Mouse (Mus musculus) heart, embryonic 14.5 days (tissue): ENCODE measurements around the gene Dmd. TPM values are rescaled to one million over a fixed set of nuclear protein-coding genes. Genes with fewer than 3 reads are reported as not detected.
A peak's percentile ranks its signal among the peaks of the same experiment; 100 is the strongest.

Experiments used
- ATAC-seq: fragments of 200-750 bp; cut with Nextera tagmentation; 2 replicates; pipeline ENCODE4 v1.8.0; 2017; ENCODE audit warnings: low read depth, moderate TSS enrichment; ENCODE audit not compliant: insufficient number of reproducible peaks, insufficient read depth, low FRiP score
- H3K27ac ChIP-seq, 2 experiments: fragments of 200-500 bp in 1 of 2; fragments of 300-500 bp in 1 of 2; sonication (generic) in 1 of 2; replicated peaks in 1 of 2; 2 replicates each; pipeline ENCODE4 v1.5.1; 2012 to 2014; ENCODE audit warnings: low read depth in 2 of 2, low read length in 2 of 2, control low read depth in 1 of 2, mild to moderate bottlenecking in 1 of 2, mixed read lengths in 1 of 2; ENCODE audit not compliant: control insufficient read depth in 1 of 2, insufficient read depth in 1 of 2
- H3K27me3 ChIP-seq: fragments of 300-500 bp; sonication (generic); 2 replicates; pipeline ENCODE4 v1.6.1; 2014; ENCODE audit warnings: mild to moderate bottlenecking, low read length, control low read depth; ENCODE audit not compliant: control insufficient read depth, insufficient read depth
- H3K36me3 ChIP-seq: fragments of 300-500 bp; sonication (generic); 2 replicates; pipeline ENCODE4 v1.6.1; 2014; ENCODE audit warnings: mild to moderate bottlenecking, control low read depth, low read length, mixed read lengths; ENCODE audit not compliant: control insufficient read depth, insufficient read depth
- H3K4me1 ChIP-seq, 2 experiments: fragments of 200-500 bp in 1 of 2; fragments of 300-500 bp in 1 of 2; sonication (generic) in 1 of 2; 2 replicates each; pipeline ENCODE4 v1.6.1; 2012 to 2014; ENCODE audit warnings: low read length in 2 of 2, control low read depth in 1 of 2, mixed read lengths in 1 of 2; ENCODE audit not compliant: control insufficient read depth in 2 of 2, insufficient read depth in 2 of 2
- H3K4me2 ChIP-seq: fragments of 300-500 bp; sonication (generic); 2 replicates; pipeline ENCODE4 v1.6.1; 2014; ENCODE audit warnings: mild to moderate bottlenecking, low read length
- H3K4me3 ChIP-seq, 2 experiments: fragments of 200-500 bp in 1 of 2; fragments of 300-500 bp in 1 of 2; sonication (generic) in 1 of 2; 2 replicates each; pipeline ENCODE4 v1.5.1; 2012 to 2014; ENCODE audit warnings: low read length in 2 of 2, mild to moderate bottlenecking in 2 of 2, control low read depth in 1 of 2, low read depth in 1 of 2, moderate library complexity in 1 of 2; ENCODE audit not compliant: control insufficient read depth in 1 of 2, insufficient read depth in 1 of 2
- H3K9ac ChIP-seq: fragments of 300-500 bp; sonication (generic); 2 replicates; pipeline ENCODE4 v1.6.1; 2014; ENCODE audit warnings: mild to moderate bottlenecking, low read length
- H3K9me3 ChIP-seq: fragments of 300-500 bp; sonication (generic); 2 replicates; pipeline ENCODE4 v1.6.1; 2016; ENCODE audit warnings: low read length, control low read depth; ENCODE audit not compliant: control insufficient read depth
- WGBS: fragments of 180-500 bp; shearing (Covaris S2); extraction: QIAGEN DNeasy Blood & Tissue Kit; methylation state at CpG from one replicate; pipeline ENCODE4 v1.1.7; 2014; 5-methylcytosine and 5-hydroxymethylcytosine counted together
- polyA plus RNA-seq: library from polyadenylated mRNA; unstranded; fragments of >200 nt; fragmentation: Nextera tagmentation; extraction: Ambion mirVana; gene quantifications from 2 replicates; pipeline ENCODE4 v1.2.1, GENCODE M21; 2014

The Dmd gene
- polyA plus RNA-seq, 1 experiment from 2014 or later = 44.6 TPM

GRCm38 (mm10) chrX:84960557-84960956 is 2011.9 kb downstream of the Dmd start:
- Histone ChIP-seq H3K27me3 (no peaks in the 10 kb centered on the region), H3K9me3 (no peaks in the 10 kb centered on the region), H3K4me2 (peak overlapping the region; percentile 18; the same call in 1 of the 2 replicates), H3K4me3 (no peak overlapping the region), H3K9ac (no peak overlapping the region), H3K4me1 (0 out of 4 replicates have a peak, but pooled peaks cover 0 to 5% of the 10 kb centered on the region in 2 experiments), H3K27ac (no peak overlapping the region), H3K36me3 (no peaks in the 10 kb centered on the region)
- 48% methylated on average over 5 of the region's 5 CpGs for WGBS
- ATAC-seq = no peak

GRCm38 (mm10) chrX:84960972-84961371 is 2012.3 kb downstream of the Dmd start:
- no peak overlapping the region for H3K9ac ChIP-seq
- no peaks in the 10 kb centered on the region for H3K9me3 ChIP-seq
- WGBS = 34% methylated on average over 6 of the region's 6 CpGs
- no peaks in the 10 kb centered on the region for H3K27me3 ChIP-seq
- no peak for ATAC-seq
- no peak overlapping the region for H3K4me3 ChIP-seq
- H3K27ac ChIP-seq = no peak overlapping the region
- H3K36me3 ChIP-seq = no peaks in the 10 kb centered on the region
- H3K4me2 ChIP-seq = peak overlapping the region; percentile 18; the same call in 1 of the 2 replicates
- 0 out of 4 replicates have a peak, but pooled peaks cover 0 to 5% of the 10 kb centered on the region in 2 experiments for H3K4me1 ChIP-seq

- no peak overlapping the region for H3K27ac ChIP-seq
- H3K27me3 ChIP-seq = no peaks in the 10 kb centered on the region
- no peaks in the 10 kb centered on the region for H3K4me1 ChIP-seq
- no peak overlapping the region for H3K9ac ChIP-seq
- ATAC-seq = no peak
- no peak overlapping the region for H3K4me3 ChIP-seq
- H3K36me3 ChIP-seq = no peaks in the 10 kb centered on the region
- no peaks in the 10 kb centered on the region for H3K9me3 ChIP-seq
- H3K4me2 ChIP-seq = no peak overlapping the region
These were observed 2059.6 kb downstream of the Dmd start for GRCm38 (mm10) chrX:85008304-85008703.

GRCm38 (mm10) chrX:85041466-85042058 is 2092.9 kb downstream of the Dmd start:
- ATAC-seq = no peak
- Histone ChIP-seq H3K9ac (no peak overlapping the region), H3K27ac (no peak overlapping the region), H3K27me3 (no peaks in the 10 kb centered on the region), H3K36me3 (no peaks in the 10 kb centered on the region), H3K9me3 (no peaks in the 10 kb centered on the region), H3K4me1 (no peaks in the 10 kb centered on the region), H3K4me3 (no peak overlapping the region), H3K4me2 (no peak overlapping the region)
- 50% methylated on average over 8 of the region's 8 CpGs for WGBS

GRCm38 (mm10) chrX:85046631-85047030 is 2098.0 kb downstream of the Dmd start:
- no peak for ATAC-seq
- no peak overlapping the region for H3K27ac ChIP-seq
- H3K27me3 ChIP-seq = no peaks in the 10 kb centered on the region
- no peaks in the 10 kb centered on the region; a peak in 1 of 4 replicates for H3K4me1 ChIP-seq
- H3K36me3 ChIP-seq = no peaks in the 10 kb centered on the region
- no peak overlapping the region for H3K9ac ChIP-seq
- WGBS = 79% methylated on average over 9 of the region's 9 CpGs
- H3K4me2 ChIP-seq = no peak overlapping the region
- no peaks in the 10 kb centered on the region for H3K9me3 ChIP-seq
- H3K4me3 ChIP-seq = no peak overlapping the region

- Histone ChIP-seq H3K36me3 (no peaks in the 10 kb centered on the region), H3K27ac (peak overlapping the region; percentile 41 to 60; a peak in 2 of 4 replicates), H3K4me3 (peak overlapping the region; percentile 61 to 86), H3K9ac (peak overlapping the region; percentile 73), H3K27me3 (no peaks in the 10 kb centered on the region), H3K9me3 (no peaks in the 10 kb centered on the region), H3K4me1 (no peaks in the 10 kb centered on the region; a peak in 1 of 4 replicates), H3K4me2 (peak overlapping the region; percentile 67)
- peak; percentile 83 for ATAC-seq
- WGBS = 21% methylated on average over 46 of the region's 47 CpGs
These were observed 2099.8 kb downstream of the Dmd start for GRCm38 (mm10) chrX:85048141-85049110.

GRCm38 (mm10) chrX:85049593-85049992 is 2100.9 kb downstream of the Dmd start:
- Histone ChIP-seq H3K36me3 (no peaks in the 10 kb centered on the region), H3K9me3 (no peaks in the 10 kb centered on the region), H3K27me3 (no peaks in the 10 kb centered on the region), H3K9ac (0 out of 2 replicates have a peak overlapping the region, but pooled peaks have one; percentile 73), H3K27ac (no peak overlapping the region), H3K4me2 (peak overlapping the region; percentile 67), H3K4me1 (no peaks in the 10 kb centered on the region; a peak in 1 of 4 replicates), H3K4me3 (peak overlapping the region; percentile 8 to 61; a peak in 3 of 4 replicates)
- WGBS = 51% methylated on average over 3 of the region's 3 CpGs
- no peak for ATAC-seq
